Mouse (Mus musculus): ENCODE results near the gene Slc6a12. TPM values are rescaled to one million over a fixed set of nuclear protein-coding genes. Genes with fewer than 3 reads are reported as not detected.
"Not testable (repeated sequence)": the region's sequence is repeated elsewhere in the genome, so short reads cannot be mapped to it uniquely, and the experiment has no call there.

Slc6a12 gene
- polyA plus RNA-seq, 1 experiment from 2014 or later = not detected

DNA sequence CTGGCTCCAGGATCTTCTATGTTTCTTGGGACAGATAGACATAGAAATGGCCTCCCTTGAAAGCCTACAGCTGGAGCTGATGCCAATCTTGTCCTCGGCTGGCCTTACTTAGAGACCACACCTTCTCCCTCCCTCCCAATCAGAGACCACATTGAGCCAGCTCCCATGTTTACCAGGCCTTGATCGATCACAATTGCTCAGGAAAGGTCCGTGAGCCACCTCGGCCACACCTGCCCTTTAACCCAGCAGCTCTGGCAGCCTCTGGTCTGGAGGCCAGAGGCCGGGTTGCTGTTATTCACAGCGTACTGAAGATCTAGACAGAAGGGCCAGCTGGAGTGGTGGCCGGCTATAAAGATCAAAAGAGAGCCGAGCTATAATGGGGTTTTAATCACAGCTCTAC, 3.6 kb downstream of the Slc6a12 start:
- H3K27ac ChIP-seq = no peak overlapping the region
- H3K9me3 ChIP-seq = no peaks in the 10 kb centered on the region
- WGBS = 32% methylated on average over 8 of the region's 8 CpGs
- no peak for ATAC-seq (ENCODE audit: borderline replicate concordance, extremely low read depth, low FRiP score, low TSS enrichment)
- no peaks in the 10 kb centered on the region for H3K27me3 ChIP-seq
- no peak overlapping the region for H3K9ac ChIP-seq
- no peak overlapping the region for H3K4me2 ChIP-seq
- H3K4me3 ChIP-seq = no peak overlapping the region
- H3K4me1 ChIP-seq = peaks cover 6% of the 10 kb centered on the region; the same call in 1 of the 2 replicates
- H3K36me3 ChIP-seq = no peaks in the 10 kb centered on the region

DNA sequence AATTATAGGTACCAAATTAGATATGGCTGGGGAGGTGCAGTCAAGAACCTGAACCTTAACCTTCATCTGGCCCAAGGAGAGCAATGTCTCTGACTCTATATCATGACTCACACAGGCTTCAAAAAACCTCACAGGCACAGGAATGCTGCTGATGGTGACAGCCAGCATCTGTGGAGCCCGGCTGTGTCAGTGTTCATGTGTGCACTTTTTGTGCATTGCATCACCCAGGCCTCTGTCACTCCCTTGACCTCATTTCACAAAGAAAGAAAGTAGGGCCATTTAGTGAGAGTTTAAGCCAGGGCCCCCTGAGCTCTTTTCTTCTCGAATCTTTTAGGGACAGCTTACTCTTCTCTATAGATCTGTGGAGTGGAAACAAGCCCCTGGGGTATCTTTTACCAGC, 9.4 kb downstream of the Slc6a12 start:
- Histone ChIP-seq H3K9ac (no peak overlapping the region), H3K9me3 (no peaks in the 10 kb centered on the region), H3K36me3 (no peaks in the 10 kb centered on the region), H3K4me3 (no peak overlapping the region), H3K27me3 (no peaks in the 10 kb centered on the region), H3K4me2 (no peak overlapping the region), H3K27ac (no peak overlapping the region), H3K4me1 (no peaks in the 10 kb centered on the region)
- 35% methylated on average over 2 of the region's 2 CpGs for WGBS
- ATAC-seq (ENCODE audit: borderline replicate concordance, extremely low read depth, low FRiP score, low TSS enrichment) = no peak

DNA sequence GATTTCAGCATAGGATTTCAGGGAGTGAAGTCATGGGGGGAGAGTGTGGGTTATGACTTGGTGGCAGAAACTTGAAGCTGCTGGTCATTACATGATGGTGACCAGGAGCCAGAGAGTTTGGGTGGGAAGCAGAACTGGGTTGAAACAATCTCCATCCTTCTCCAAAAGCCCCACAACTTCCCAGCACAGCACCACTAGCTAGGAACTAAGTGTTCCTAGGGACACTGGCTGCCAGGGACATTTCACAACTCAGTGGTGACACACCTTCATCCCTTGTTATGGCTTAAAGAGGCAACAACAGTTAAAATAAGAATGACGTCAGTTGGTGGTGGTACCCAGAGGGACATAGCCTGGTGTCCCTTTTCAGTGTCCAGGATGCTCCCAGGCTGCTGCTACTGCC, 13.2 kb downstream of the Slc6a12 start:
- no peaks in the 10 kb centered on the region for H3K27me3 ChIP-seq
- no peak for ATAC-seq (ENCODE audit: borderline replicate concordance, extremely low read depth, low FRiP score, low TSS enrichment)
- no peak overlapping the region for H3K4me3 ChIP-seq
- H3K9me3 ChIP-seq = no peaks in the 10 kb centered on the region
- WGBS = 75% methylated on average over 1 of the region's 1 CpGs
- no peak overlapping the region for H3K4me2 ChIP-seq
- no peaks in the 10 kb centered on the region for H3K36me3 ChIP-seq
- no peaks in the 10 kb centered on the region for H3K4me1 ChIP-seq
- no peak overlapping the region for H3K9ac ChIP-seq
- H3K27ac ChIP-seq = no peak overlapping the region

DNA sequence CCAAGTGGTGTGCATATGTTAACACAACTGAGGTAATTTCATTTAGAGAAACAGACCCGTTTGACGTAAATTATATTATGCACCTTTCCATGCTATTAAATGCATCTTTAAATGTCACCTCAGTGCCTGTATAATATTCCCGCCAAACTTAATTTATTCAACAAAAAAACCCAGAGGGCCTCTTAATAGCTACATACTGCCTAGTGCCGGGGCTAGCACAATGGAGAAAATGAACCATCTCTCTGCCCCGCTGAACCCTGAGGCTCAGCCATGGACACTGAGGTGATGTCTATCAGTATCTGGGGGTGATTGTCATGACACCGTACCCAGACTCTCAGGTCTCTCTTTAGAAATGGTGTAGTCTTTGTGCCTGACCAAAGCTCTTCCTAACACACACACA, 14.4 kb downstream of the Slc6a12 start:
- Histone ChIP-seq H3K9me3 (no peaks in the 10 kb centered on the region), H3K4me3 (no peak overlapping the region), H3K4me1 (no peaks in the 10 kb centered on the region), H3K9ac (no peak overlapping the region), H3K27me3 (no peaks in the 10 kb centered on the region), H3K4me2 (no peak overlapping the region), H3K36me3 (no peaks in the 10 kb centered on the region), H3K27ac (no peak overlapping the region)
- ATAC-seq (ENCODE audit: borderline replicate concordance, extremely low read depth, low FRiP score, low TSS enrichment) = no peak
- WGBS = 93% methylated on average over 6 of the region's 6 CpGs

DNA sequence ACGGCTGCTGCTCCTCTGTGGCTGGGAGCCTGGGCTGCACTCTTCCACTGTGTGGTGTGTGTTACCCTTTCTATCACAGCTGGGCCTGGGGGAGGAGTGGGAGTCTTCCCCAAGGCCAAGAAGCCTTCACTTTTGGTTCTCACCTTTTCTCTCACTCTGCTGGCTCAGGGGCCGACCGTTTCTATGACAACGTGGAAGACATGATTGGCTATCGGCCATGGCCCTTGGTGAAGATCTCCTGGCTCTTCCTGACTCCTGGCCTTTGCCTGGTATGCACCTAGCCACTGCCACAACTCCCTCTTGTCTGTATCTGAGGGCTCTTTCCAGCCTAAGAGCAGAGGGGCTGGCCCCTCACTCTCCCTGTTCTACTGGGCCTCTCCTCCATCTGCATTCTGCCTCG, 20.2 kb downstream of the Slc6a12 start:
- Histone ChIP-seq H3K9ac (no peak overlapping the region), H3K27ac (no peak overlapping the region), H3K27me3 (no peaks in the 10 kb centered on the region), H3K4me2 (no peak overlapping the region), H3K4me1 (no peaks in the 10 kb centered on the region), H3K36me3 (no peaks in the 10 kb centered on the region), H3K9me3 (no peaks in the 10 kb centered on the region), H3K4me3 (no peak overlapping the region)
- ATAC-seq (ENCODE audit: borderline replicate concordance, extremely low read depth, low FRiP score, low TSS enrichment) = no peak
- WGBS = 63% methylated on average over 6 of the region's 6 CpGs

DNA sequence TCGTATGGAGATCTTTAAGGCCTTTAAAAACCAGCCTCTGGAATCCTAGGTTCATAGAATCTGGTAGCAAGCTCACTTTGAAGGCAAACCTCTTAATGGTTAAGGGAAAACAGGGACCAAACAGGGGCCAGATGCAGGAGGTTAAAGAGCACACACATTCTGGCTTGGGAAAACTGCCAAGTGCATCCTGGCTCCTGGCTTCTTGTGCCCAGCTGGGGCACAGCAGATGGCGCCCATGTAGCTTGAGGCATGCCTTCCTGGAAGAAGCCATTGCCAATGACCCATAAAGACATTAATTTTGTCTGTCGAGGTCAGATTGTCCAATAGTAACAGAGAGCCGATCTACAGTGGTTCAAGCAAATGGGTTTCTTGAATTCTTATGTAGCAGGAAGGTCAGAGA, 21.1 kb downstream of the Slc6a12 start:
- Histone ChIP-seq H3K4me3 (no peak overlapping the region), H3K9ac (no peak overlapping the region), H3K27me3 (no peaks in the 10 kb centered on the region), H3K27ac (no peak overlapping the region), H3K4me2 (no peak overlapping the region), H3K4me1 (no peaks in the 10 kb centered on the region), H3K9me3 (no peaks in the 10 kb centered on the region), H3K36me3 (no peaks in the 10 kb centered on the region)
- WGBS = 70% methylated on average over 4 of the region's 4 CpGs
- no peak for ATAC-seq (ENCODE audit: borderline replicate concordance, extremely low read depth, low FRiP score, low TSS enrichment)

DNA sequence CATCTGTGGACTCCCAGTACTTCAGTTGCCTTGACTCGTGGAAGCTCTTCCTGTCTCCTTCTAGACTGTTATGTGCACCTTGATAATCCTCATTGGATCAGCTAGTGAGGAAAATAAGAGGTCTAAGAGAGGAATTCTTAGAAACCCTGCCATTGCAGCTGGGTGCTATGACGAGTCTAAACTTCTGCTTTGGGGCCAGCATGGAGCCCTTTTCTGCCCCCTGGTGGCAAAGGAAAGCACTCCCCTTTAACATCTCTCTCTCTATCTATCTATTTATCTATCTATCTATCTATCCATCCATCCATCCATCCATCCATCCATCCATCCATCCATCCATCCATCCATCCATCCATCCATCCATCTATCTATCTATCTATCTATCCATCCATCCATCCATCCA, 23.7 kb downstream of the Slc6a12 start:
- ATAC-seq (ENCODE audit: borderline replicate concordance, extremely low read depth, low FRiP score, low TSS enrichment); H3K4me2 ChIP-seq; H3K4me3 ChIP-seq; H3K27ac ChIP-seq; H3K9ac ChIP-seq; H3K27me3 ChIP-seq; H3K36me3 ChIP-seq; H3K9me3 ChIP-seq; H3K4me1 ChIP-seq: not testable (repeated sequence)
- 6% methylated on average over 2 of the region's 2 CpGs for WGBS

DNA sequence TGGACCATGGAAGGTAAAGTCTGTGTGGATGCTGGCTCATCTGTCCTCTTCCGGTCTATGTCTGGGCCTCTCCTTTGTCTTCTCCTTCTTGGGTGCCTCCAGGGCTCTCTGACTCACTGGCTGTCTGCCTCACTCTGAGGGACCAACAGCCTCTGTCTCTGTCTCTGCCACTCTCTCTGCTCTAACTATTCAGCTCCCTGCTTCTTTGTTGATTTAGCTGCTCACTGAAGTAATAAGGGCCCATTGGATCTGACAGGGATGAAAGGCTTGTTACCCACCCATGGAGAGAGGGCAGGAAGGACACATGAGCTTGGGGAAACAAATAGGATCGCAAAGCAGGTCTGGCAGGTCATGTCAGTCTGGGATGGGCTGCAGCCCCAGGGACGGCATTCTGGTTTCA, 24.2 kb downstream of the Slc6a12 start:
- Histone ChIP-seq H3K9ac (no peak overlapping the region), H3K4me1 (no peaks in the 10 kb centered on the region), H3K4me3 (no peak overlapping the region), H3K4me2 (no peak overlapping the region), H3K27me3 (no peaks in the 10 kb centered on the region), H3K27ac (no peak overlapping the region), H3K36me3 (no peaks in the 10 kb centered on the region), H3K9me3 (no peaks in the 10 kb centered on the region)
- ATAC-seq (ENCODE audit: borderline replicate concordance, extremely low read depth, low FRiP score, low TSS enrichment) = no peak
- WGBS = 37% methylated on average over 3 of the region's 3 CpGs

DNA sequence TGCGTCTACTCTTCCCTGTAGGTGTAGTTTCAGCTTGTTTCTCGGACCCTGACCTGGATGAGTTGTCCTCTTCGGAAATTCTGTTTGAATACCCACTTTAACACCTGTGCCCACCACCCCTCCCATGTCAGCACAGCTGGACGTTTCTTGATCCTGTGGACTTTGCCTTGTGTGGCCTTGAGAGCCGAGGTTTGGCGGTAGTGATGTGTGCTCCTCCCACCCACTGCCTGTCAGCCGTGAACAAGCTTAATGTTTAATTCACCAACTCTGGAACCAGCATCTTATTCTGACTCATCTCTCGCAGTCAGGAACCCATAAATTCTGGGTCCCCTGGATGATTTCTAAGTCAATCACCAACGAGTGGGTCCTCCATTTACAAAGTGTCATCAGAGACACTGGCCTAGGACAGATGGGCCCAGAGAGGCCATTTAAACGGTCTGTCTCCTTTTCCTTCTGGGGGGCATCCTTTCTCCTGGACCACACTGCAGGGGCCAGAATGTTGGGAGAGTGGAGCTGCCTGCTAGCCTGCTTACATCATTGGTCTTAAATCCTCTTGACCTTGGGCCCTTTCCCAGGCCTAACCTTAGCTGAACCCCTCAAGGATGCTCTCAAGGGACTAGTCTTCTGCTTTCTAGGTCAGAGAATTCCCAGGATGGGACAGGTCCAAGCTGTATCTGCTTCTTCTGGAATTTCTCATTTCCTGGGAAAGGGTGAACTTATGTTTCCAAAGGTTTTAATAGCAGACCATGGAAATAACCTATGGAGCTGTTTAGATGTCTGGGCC, 28.5 kb downstream of the Slc6a12 start:
- H3K27me3 ChIP-seq = no peaks in the 10 kb centered on the region
- no peaks in the 10 kb centered on the region for H3K9me3 ChIP-seq
- no peaks in the 10 kb centered on the region for H3K36me3 ChIP-seq
- WGBS = 58% methylated on average over 10 of the region's 10 CpGs
- ATAC-seq (ENCODE audit: borderline replicate concordance, extremely low read depth, low FRiP score, low TSS enrichment) = no peak
- no peak overlapping the region for H3K9ac ChIP-seq
- H3K4me1 ChIP-seq = no peaks in the 10 kb centered on the region
- no peak overlapping the region for H3K27ac ChIP-seq
- H3K4me3 ChIP-seq = no peak overlapping the region
- H3K4me2 ChIP-seq = no peak overlapping the region

DNA sequence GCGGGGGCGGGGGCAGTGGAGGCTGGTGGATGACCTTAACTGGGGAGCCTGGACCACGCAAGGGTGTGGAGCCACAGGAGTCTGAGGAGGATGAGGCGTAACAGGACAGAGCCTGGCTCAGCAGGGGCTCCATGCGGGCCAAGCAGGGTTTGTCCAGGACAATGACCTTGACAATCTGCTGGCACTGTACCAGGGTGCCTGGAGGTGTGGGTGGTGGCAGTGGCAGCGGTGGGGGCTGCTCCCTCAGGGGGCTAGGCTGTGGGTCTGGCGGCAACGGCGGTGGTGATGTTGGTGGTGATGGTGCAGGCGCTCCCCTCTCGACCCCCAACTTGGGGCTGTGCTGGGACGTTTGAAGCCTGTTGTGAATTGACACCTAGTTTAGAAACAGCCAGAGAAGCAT, 33.3 kb downstream of the Slc6a12 start:
- no peaks in the 10 kb centered on the region for H3K9me3 ChIP-seq
- H3K4me2 ChIP-seq = no peak overlapping the region
- ATAC-seq (ENCODE audit: borderline replicate concordance, extremely low read depth, low FRiP score, low TSS enrichment) = no peak
- H3K4me1 ChIP-seq = peaks cover 1% of the 10 kb centered on the region; the same call in 1 of the 2 replicates
- no peak overlapping the region for H3K27ac ChIP-seq
- H3K36me3 ChIP-seq = no peaks in the 10 kb centered on the region
- no peak overlapping the region for H3K4me3 ChIP-seq
- H3K27me3 ChIP-seq = no peaks in the 10 kb centered on the region; the same call in 1 of the 2 replicates
- 59% methylated on average over 12 of the region's 12 CpGs for WGBS
- no peak overlapping the region for H3K9ac ChIP-seq

DNA sequence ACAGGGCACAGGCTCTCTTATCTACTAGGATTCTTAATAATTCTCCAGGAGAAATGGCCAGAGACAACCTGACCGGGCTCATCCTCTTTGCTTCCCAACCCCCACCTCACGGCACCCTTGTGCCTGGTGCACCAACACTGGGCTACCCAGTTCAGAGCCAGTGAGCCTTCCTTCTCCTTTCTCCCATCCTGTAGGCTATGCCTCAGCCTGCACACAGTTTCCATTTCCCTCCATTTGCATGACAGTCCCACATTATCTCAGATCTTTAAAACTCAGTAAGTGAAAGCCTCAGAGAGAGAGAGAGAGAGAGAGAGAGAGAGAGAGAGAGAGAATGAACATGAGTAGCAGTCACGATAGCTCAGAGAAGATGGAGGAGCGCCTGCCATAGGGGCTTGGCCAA, 35.4 kb downstream of the Slc6a12 start:
- Histone ChIP-seq H3K27ac (no peak overlapping the region), H3K4me1 (peaks cover 6% of the 10 kb centered on the region; the same call in 1 of the 2 replicates), H3K27me3 (no peaks in the 10 kb centered on the region; the same call in 1 of the 2 replicates), H3K4me3 (no peak overlapping the region), H3K9me3 (no peaks in the 10 kb centered on the region), H3K36me3 (no peaks in the 10 kb centered on the region), H3K9ac (no peak overlapping the region), H3K4me2 (no peak overlapping the region)
- WGBS = 52% methylated on average over 4 of the region's 4 CpGs
- no peak for ATAC-seq (ENCODE audit: borderline replicate concordance, extremely low read depth, low FRiP score, low TSS enrichment)

DNA sequence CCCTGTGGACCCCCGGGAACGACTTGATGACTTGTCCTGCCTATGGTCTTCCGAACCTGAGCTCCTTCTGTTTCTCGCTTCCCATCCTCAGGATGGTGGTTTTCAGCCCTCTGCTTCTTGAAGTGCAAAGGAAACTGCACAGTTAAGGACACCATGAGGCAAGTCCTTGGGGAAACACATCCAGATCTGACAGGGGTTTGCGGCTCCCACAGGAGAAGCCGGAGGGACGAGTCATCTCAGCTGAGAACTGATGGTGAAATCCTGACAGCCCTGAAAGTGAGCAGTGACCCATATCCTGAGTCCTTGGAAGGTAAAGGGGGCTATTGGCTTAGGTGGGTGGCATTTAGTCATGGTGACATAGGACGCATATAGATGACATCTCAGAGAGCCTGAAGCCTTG, 37.7 kb downstream of the Slc6a12 start:
- Histone ChIP-seq H3K27me3 (no peaks in the 10 kb centered on the region; the same call in 1 of the 2 replicates), H3K9me3 (no peaks in the 10 kb centered on the region), H3K27ac (no peak overlapping the region), H3K4me1 (peaks cover 6% of the 10 kb centered on the region; the same call in 1 of the 2 replicates), H3K36me3 (no peaks in the 10 kb centered on the region), H3K9ac (no peak overlapping the region), H3K4me2 (no peak overlapping the region), H3K4me3 (no peak overlapping the region)
- 73% methylated on average over 8 of the region's 8 CpGs for WGBS
- ATAC-seq (ENCODE audit: borderline replicate concordance, extremely low read depth, low FRiP score, low TSS enrichment) = no peak

Measured in lung, embryonic 15.5 days (tissue).